Mouse (Mus musculus): Measurements from ENCODE around the gene Zfp113.
"Not testable (repeated sequence)": the region's sequence is repeated elsewhere in the genome, so short reads cannot be mapped to it uniquely, and the experiment has no call there.

Zfp113 gene

DNA sequence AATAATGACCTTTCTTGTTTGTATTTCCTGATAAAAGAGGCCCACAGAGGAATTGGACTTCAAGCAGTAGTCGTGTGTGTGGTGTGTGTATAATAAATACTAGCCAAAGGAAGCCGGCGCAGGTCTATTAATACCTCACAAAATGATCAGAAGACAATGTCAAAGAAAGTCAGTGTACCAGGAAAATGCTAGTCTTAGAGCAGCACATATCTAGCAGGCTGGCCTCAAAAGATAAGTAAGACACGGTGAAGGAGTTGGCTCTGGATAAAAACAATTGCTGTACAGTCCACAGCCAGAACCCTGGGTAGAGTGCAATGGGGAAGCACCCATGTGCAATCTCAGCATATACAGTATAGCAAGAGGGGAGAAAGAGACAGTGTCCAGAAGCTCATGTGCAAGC is 18.3 kb downstream of the Zfp113 start:
- no peak for DNase-seq

- DNase-seq: peak; percentile 56 to 69
Observed at GRCm38 (mm10) chr5:138132425-138133064, 23.0 kb downstream of the Zfp113 start.

GRCm38 (mm10) chr5:138118041-138118440 is 37.5 kb downstream of the Zfp113 start:
- no peak for DNase-seq

DNA sequence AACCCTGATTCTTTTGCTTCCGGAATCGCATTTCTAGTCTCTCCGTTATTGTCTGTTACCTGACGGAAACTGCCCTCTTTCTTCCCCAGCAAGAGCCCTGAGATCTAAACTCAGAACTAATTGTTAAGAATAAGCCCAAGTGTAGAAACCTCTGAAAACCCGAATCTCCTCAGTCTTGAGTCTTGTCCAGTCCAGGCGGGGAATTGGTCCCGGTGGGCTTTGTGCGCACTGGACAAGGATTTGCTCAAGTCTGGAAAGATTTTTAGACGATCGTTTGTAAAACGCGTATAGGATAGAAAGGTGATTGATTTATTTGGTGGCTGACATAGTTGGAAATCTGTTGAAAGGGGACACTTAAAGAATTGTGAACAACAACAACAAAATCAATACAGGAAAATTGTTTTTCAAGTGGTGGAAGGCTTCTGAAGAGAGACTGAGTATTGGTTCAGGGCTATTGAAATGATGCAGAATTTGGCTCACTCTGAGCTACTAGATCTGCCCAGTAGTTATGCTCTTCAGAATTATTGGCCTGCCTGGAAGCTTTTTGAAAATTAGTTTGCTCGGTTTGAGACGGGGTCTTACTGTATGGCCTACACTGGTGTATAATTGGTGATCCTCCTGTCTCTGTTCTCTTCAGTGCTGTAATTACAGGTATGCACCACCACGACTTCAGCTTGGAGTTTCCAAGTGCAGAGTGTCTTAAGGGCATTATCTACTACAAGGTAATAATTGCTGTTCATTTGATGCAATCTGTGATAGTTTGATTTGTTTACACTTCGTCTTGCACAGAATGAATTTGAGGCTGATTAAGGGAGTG is 38.1 kb downstream of the Zfp113 start:
- DNase-seq: no peak

DNA sequence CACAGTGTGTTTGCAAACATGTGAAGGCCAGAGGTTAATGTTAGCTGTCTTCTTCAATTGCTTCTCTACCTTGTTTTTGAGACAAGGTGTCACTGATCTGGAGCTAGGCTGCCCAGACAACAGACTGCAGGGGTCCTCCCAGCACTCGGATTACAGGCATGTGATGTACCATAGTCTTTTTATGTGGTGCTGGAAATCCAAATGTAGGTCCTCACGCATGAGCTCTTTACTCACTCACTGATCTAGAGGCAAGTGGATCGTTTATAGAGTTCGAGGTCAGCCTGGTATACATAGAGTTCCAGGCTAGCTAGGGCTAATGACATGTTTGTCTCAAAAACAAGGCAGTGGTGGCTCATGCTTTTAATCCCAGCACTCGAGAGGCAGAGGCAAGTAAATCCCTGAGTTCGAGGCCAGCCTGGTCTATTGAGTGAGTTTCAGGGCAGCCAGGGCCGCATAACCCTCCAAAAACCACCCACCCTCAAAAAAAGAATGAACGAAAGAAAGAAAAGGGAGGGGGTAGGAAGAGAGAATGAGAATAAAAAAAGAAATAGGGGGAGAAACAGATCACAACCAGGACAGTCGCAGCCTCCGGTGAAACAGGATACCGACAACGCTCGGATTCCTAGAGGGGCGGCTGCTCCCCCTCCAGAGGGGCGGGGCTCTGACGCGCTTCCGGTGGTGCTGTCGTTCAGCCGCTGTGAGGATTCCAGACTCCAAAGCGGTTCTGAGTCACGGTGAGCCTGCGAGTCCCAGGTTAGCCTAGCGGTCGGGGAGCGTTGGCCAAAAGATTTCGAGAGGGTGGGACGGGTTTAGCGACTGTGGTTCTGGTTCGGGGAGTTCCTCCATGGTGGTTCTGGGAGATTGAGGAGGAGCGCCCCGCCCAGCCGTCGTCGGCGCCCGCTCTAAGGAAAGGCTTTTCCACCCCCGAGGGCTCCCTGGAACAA is 39.0 kb downstream of the Zfp113 start, which contains the start of gene Zscan21:
Gene Zscan21, plus strand, starts transcription at position 649 of the 944 bp plus-strand sequence.
- peak; percentile 84 to 89 for DNase-seq

- DNase-seq: not testable (repeated sequence)
Observed at GRCm38 (mm10) chr5:138109847-138110396, 45.6 kb downstream of the Zfp113 start.

- no peak for DNase-seq
Observed at GRCm38 (mm10) chr5:138107130-138107529, 48.4 kb downstream of the Zfp113 start.

- no peak for DNase-seq
Observed at GRCm38 (mm10) chr5:138104976-138105375, 50.6 kb downstream of the Zfp113 start.

DNA sequence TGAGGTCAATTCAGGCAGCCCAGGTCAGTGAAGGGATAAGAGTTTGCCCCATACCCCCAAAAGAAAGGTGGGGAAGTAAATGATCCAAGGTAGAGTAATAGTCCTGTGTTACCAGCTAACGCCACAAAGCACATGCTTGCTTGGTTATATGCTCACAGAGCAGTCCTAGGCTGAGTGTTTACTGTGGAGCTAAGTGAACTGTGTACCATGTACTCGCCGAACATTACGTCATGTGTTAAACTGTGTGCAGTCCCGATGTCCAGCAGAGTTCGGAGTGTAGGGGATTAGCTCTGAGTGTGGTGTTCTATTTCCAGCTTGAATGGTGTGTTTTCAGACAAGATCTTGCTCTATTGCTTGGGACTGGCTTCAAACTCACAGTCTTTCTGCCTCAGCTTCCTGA is 61.1 kb downstream of the Zfp113 start:
- DNase-seq: no peak

DNA sequence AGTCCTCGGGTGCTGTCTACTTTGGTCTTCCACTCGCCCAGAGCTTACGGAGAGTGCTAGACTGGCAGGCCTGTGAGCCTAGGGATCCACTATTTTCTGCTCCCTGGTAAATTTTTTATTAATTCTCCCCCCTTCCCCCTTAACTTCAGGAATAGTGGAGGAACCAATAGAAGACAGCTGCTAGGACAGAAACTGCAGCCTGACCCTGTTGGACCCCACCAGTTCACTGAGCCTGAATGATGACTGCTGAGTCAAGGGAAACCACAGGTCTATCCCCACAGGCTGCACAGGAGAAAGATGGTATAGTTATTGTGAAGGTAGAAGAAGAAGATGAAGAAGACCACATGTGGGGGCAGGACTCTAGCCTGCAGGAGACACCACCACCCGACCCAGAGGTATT is 62.8 kb downstream of the Zfp113 start:
- peak in 1 of 2 experiments; percentile 39 for DNase-seq

- DNase-seq: no peak
Observed at GRCm38 (mm10) chr5:138090737-138091136, 64.8 kb downstream of the Zfp113 start.

DNA sequence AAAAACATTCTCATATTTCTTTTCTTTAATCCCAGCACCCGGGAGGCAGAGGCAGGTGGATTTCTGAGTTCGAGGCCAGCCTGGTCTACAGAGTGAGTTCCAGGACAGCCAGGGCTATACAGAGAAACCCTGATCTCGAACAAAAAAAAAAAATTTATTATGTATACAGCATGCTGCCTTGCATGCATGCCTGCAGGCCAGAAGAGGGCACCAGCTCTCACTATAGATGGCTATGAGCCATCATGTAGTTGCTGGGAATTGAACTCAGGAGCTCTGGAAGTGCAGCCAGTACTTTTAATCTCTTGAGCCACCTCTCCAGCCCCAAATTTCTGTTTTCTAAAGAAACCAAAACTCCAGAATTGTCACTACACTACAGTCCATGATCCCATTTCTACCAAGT is 65.3 kb downstream of the Zfp113 start:
- DNase-seq: no peak

Measured in kidney, adult 8-10 months (tissue).